Mouse (Mus musculus): Measurements from ENCODE around the gene Yjefn3. TPM values are rescaled to one million over a fixed set of nuclear protein-coding genes. Genes with fewer than 3 reads are reported as not detected.
A peak's percentile ranks its signal among the peaks of the same experiment; 100 is the strongest.

Gene Yjefn3
- polyA plus RNA-seq, 1 experiment from 2014 or later = 5.5 TPM

DNA sequence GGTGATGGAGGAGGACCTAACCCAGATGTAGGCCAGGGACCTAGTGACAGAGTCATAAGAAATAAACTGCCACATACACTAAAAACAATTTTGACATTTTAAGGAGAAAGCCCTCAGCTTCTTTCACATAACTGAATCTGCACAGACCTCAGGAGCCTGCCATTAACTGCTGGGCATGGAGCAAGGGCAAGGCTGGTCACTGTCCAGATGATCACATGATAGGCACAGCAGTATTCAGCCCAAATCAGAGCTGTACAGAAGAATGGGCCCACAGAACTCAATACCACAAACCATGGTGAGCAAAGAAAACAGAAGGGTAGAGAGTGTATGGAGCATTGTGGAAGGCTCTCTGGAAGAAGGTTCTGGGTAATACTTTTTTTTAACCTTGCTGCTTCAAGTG is 24.4 kb upstream of the Yjefn3 start:
- Histone ChIP-seq H3K9ac (no peak overlapping the region), H3K36me3 (peaks cover 8% of the 10 kb centered on the region; the same call in 1 of the 2 replicates), H3K27me3 (no peaks in the 10 kb centered on the region), H3K9me3 (no peaks in the 10 kb centered on the region), H3K4me3 (no peak overlapping the region), H3K4me2 (no peak overlapping the region), H3K4me1 (no peaks in the 10 kb centered on the region), H3K27ac (no peak overlapping the region)
- no peak for ATAC-seq (ENCODE audit: borderline replicate concordance, extremely low read depth, low FRiP score, low TSS enrichment)

DNA sequence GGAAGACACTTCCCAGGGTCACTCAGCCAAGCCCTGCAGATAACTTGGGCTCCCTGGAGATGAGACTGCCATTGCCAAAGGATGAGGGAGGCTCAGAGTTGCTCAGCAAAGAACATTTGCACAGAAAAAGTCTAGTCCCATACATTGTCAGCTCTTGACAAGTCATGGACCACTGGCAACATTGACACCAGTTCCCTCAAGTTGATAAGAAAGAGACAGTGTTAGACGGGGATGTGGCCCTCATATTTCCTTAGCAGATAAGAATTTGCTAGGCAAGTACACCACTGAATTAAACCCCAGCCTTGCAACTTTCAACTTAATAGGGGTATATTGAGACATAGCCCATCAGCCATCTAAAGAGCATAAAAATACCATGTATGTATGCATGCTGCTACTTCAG is 21.5 kb upstream of the Yjefn3 start:
- no peak overlapping the region for H3K9ac ChIP-seq
- H3K27me3 ChIP-seq = no peaks in the 10 kb centered on the region
- H3K9me3 ChIP-seq = no peaks in the 10 kb centered on the region
- H3K4me1 ChIP-seq = peaks cover 16% of the 10 kb centered on the region; the same call in 1 of the 2 replicates
- no peak overlapping the region for H3K27ac ChIP-seq
- ATAC-seq (ENCODE audit: borderline replicate concordance, extremely low read depth, low FRiP score, low TSS enrichment) = no peak
- H3K4me2 ChIP-seq = no peak overlapping the region
- WGBS = 43% methylated on average over 1 of the region's 1 CpGs
- H3K36me3 ChIP-seq = peaks cover 8% of the 10 kb centered on the region; the same call in 1 of the 2 replicates
- H3K4me3 ChIP-seq = no peak overlapping the region

DNA sequence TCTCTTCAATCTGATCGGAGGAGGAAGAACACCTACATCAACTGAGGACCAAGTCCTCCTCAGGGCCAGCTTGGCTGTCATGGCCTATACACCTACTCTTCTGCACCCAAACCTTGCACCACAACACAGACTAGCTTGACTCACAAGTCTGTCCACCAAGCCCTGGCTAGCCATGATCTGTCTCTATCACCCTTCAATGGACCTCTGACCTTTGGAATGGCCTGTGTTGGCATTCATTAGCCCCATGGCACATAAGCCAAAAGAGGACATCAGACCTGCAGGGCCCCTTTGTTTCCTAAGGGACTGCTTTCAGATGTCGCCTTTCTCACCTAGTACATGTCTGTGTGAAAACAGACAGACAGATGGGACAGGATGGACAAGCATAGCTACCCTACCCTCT is 18.6 kb upstream of the Yjefn3 start:
- H3K9ac ChIP-seq = no peak overlapping the region
- no peak overlapping the region for H3K4me3 ChIP-seq
- H3K27me3 ChIP-seq = no peaks in the 10 kb centered on the region
- no peak overlapping the region for H3K27ac ChIP-seq
- H3K36me3 ChIP-seq = peaks cover 15% of the 10 kb centered on the region
- ATAC-seq (ENCODE audit: borderline replicate concordance, extremely low read depth, low FRiP score, low TSS enrichment) = no peak
- H3K4me1 ChIP-seq = peaks cover 16% of the 10 kb centered on the region; the same call in 1 of the 2 replicates
- H3K9me3 ChIP-seq = no peaks in the 10 kb centered on the region
- WGBS = 93% methylated on average over 2 of the region's 2 CpGs
- H3K4me2 ChIP-seq = no peak overlapping the region

DNA sequence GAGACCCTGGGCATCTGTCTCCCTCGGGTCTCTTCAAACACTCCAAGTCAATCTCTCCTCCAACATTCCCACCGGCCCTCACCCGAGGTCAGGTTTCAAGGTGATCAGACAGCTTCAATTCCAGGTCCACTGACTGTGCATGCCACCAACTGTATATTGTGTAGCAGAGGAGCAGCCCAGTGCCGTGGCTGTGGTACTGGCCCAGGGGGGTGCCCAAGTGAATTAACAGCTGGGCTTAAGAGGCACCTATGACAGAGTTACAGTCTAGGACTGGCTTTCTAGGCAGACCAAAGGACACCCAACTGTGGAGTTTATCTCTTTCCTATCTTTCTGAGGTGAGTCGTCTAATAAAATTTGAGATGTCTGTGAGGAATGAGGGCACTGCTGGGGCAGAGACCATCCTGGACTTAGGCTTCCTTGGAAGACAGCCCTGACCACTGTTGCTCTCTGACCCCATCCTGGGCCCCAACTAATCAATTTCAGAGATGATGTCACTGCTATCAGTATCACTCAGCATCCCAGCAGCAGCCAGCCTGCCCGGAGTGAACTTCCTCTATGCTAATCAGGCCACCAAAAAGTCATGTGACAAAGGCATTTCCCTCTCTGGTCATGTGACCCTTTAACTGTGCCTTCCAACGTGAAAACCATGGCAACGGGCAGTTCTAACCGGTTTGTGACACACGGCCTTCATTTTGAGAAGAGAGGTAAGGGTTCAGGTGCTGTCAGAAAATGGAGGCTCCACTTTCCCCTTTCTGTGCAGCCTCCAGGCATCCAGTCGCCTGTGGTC is 17.6 kb upstream of the Yjefn3 start:
- H3K9ac ChIP-seq = no peak overlapping the region
- WGBS = 27% methylated on average over 11 of the region's 11 CpGs

DNA sequence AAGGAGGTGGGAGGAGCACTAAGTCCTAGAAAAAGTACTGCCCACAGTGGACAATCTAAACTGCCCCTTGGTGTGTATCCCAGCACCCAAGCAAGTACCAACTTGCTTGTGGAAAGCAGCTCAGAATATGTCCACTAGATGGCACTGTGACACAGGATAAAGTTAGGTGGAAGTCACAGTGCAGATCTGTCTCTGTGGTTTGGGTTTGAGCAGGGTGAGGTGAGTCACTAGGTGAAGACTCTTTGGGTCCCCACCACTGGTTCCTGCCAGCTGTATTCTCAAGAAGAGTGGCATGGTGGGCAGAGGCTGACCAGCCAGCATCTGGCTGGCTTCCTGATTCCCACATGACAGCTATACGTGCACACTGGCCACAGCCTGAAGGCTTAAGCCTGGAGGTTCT is 16.5 kb upstream of the Yjefn3 start:
- peaks cover 35% of the 10 kb centered on the region for H3K36me3 ChIP-seq

More for the DNA sequence above, 17.6 kb upstream of the Yjefn3 start:
- Histone ChIP-seq H3K4me2 (peak overlapping the region; percentile 18; the same call in 1 of the 2 replicates), H3K27ac (0 out of 2 replicates have a peak overlapping the region, but pooled peaks have one; percentile 20), H3K9me3 (no peaks in the 10 kb centered on the region), H3K36me3 (peaks cover 26% of the 10 kb centered on the region), H3K27me3 (no peaks in the 10 kb centered on the region), H3K4me1 (peaks cover 16% of the 10 kb centered on the region; the same call in 1 of the 2 replicates), H3K4me3 (no peak overlapping the region)
- peak; percentile 24; the same call in 1 of the 2 replicates for ATAC-seq (ENCODE audit: borderline replicate concordance, extremely low read depth, low FRiP score, low TSS enrichment)

DNA sequence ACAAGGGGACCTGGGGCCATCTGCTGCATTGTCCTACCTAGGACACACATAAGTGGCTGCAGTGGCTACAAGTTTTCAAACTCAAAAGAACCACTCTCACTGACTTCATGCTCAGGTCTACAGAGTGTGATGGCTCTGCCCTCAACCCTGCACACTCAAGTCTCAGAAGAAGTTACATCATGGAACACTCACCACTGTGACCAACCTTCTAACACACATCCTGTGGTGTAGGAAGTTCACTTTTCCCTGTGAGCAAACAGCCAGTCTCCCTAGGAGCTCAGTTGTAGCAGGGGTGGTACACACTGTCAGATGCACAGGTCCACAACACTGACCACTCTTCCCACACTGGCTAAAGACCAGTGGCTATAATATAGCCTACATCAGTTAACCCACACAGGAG is 16.0 kb upstream of the Yjefn3 start:
- H3K9me3 ChIP-seq = no peaks in the 10 kb centered on the region
- ATAC-seq (ENCODE audit: borderline replicate concordance, extremely low read depth, low FRiP score, low TSS enrichment) = no peak
- no peak overlapping the region for H3K4me3 ChIP-seq
- H3K4me1 ChIP-seq = peaks cover 16% of the 10 kb centered on the region; the same call in 1 of the 2 replicates
- H3K27ac ChIP-seq = no peak overlapping the region
- no peaks in the 10 kb centered on the region for H3K27me3 ChIP-seq
- no peak overlapping the region for H3K9ac ChIP-seq
- H3K36me3 ChIP-seq = peaks cover 40% of the 10 kb centered on the region
- H3K4me2 ChIP-seq = no peak overlapping the region

More for the DNA sequence above, 16.5 kb upstream of the Yjefn3 start:
- peaks cover 16% of the 10 kb centered on the region; the same call in 1 of the 2 replicates for H3K4me1 ChIP-seq
- H3K9me3 ChIP-seq = no peaks in the 10 kb centered on the region
- 0 out of 2 replicates have a peak, but pooled peaks have one; percentile 32 for ATAC-seq (ENCODE audit: borderline replicate concordance, extremely low read depth, low FRiP score, low TSS enrichment)
- H3K9ac ChIP-seq = no peak overlapping the region
- no peak overlapping the region for H3K27ac ChIP-seq
- WGBS = 60% methylated on average over 1 of the region's 1 CpGs
- no peak overlapping the region for H3K4me2 ChIP-seq
- H3K4me3 ChIP-seq = no peak overlapping the region
- no peaks in the 10 kb centered on the region for H3K27me3 ChIP-seq

DNA sequence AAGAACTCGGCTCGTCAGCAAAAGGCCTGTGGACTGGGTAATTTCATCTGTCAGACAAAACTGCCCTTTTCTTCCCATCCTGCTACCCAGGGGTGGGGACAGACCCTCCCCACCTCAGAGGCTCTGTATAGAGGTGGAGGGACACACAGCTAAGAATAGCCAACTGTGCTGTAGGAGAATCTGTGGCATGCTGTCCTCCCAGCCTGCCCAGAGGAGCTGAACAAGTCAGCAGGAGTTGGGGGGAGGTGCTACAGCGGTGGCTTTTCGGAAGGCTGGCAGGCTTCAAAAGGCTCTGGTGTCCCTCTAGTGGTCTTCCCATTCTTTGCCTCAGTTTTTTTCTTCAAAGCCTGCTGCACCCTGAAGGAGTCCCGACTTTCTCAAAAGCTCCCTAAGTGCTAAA is 13.2 kb upstream of the Yjefn3 start:
- H3K4me2 ChIP-seq = no peak overlapping the region

DNA sequence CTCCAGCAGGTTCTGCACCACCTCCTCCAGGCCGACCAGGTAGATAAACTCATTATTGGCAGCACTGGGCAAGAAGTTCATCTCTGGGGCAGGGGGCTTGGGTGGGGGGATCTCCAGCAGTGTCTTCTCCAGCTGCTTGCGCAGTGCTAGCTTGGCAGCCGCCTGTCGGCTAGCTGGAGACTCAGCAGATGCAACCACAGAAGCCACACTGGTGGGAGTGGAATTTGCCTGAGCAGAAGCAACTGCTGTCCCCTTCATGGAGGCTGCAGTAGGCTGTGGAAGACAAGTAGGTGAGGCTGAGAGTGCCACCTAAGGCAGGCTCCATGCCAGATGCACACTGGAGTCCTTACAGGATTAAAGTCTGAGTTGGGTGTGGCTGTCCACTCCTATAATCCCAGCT is 12.0 kb upstream of the Yjefn3 start:
- Histone ChIP-seq H3K4me1 (no peaks in the 10 kb centered on the region), H3K9ac (no peak overlapping the region), H3K27me3 (no peaks in the 10 kb centered on the region), H3K27ac (no peak overlapping the region), H3K9me3 (no peaks in the 10 kb centered on the region), H3K4me2 (no peak overlapping the region), H3K4me3 (no peak overlapping the region), H3K36me3 (peaks cover 80% of the 10 kb centered on the region)
- ATAC-seq (ENCODE audit: borderline replicate concordance, extremely low read depth, low FRiP score, low TSS enrichment) = no peak
- 82% methylated on average over 4 of the region's 4 CpGs for WGBS

More for the DNA sequence above, 13.2 kb upstream of the Yjefn3 start:
- Histone ChIP-seq H3K27ac (no peak overlapping the region), H3K4me1 (peaks cover 7% of the 10 kb centered on the region; the same call in 1 of the 2 replicates), H3K9me3 (no peaks in the 10 kb centered on the region), H3K36me3 (peaks cover 68% of the 10 kb centered on the region), H3K27me3 (no peaks in the 10 kb centered on the region), H3K9ac (no peak overlapping the region), H3K4me3 (no peak overlapping the region)
- no peak for ATAC-seq (ENCODE audit: borderline replicate concordance, extremely low read depth, low FRiP score, low TSS enrichment)
- 57% methylated on average over 5 of the region's 5 CpGs for WGBS

DNA sequence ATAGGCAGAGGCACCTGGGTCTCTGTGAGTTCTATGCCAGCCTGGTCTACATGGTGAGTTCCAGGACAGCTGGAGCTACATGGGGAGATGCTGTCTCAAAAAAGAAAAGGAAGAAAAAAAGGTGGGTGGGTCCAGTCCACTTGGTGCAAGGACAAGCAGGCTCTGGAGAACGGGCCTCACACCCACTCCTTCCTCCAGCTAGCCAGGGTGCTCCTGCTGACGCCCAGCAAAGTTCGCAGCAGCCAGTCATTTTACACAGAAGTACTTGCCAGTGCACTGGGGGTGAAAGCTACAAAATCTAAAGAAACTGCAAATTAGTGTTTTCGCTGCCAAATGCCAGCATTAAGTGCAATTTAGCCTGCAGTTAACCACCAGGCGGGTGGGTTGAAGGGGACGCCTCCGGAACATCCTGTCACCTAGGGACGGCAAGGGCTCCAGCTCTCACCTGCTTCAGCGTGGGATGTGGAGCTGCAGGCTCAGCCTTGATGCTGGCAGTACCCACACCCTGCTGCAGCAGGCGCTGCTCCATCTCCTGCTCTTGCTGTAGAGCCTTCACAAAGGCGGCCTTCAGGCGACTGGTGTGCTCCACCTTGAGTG is 10.1 kb upstream of the Yjefn3 start:
- Histone ChIP-seq H3K4me3 (no peak overlapping the region), H3K27ac (no peak overlapping the region), H3K9me3 (no peaks in the 10 kb centered on the region), H3K9ac (no peak overlapping the region), H3K4me1 (no peaks in the 10 kb centered on the region), H3K27me3 (no peaks in the 10 kb centered on the region), H3K36me3 (peaks cover 97% of the 10 kb centered on the region), H3K4me2 (no peak overlapping the region)
- 86% methylated on average over 12 of the region's 12 CpGs for WGBS
- no peak for ATAC-seq (ENCODE audit: borderline replicate concordance, extremely low read depth, low FRiP score, low TSS enrichment)

DNA sequence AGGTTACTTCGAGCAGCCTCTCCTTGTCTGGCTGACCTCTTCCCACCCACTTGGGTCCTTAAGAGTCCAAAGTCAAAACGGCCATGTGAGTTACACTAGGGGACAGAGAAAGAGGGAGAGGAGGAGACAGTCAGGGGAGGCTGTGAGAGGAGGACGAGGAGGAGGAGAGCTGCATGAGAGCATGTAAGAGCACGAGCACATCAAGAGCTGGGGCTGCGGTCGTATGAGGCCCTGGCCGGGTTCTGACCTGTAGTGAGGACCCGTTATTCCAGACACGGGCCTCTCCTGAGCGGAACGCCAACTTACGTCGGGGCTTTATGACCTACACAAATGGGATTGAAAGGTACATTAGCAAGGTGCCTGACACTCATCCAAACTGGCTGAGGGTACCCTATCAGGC is 9.4 kb upstream of the Yjefn3 start:
- no peak overlapping the region for H3K4me3 ChIP-seq
- no peak overlapping the region for H3K4me2 ChIP-seq
- peaks cover 90% of the 10 kb centered on the region for H3K36me3 ChIP-seq
- H3K9ac ChIP-seq = no peak overlapping the region
- H3K27ac ChIP-seq = no peak overlapping the region
- 89% methylated on average over 13 of the region's 13 CpGs for WGBS
- H3K4me1 ChIP-seq = no peaks in the 10 kb centered on the region
- ATAC-seq (ENCODE audit: borderline replicate concordance, extremely low read depth, low FRiP score, low TSS enrichment) = no peak
- no peaks in the 10 kb centered on the region for H3K27me3 ChIP-seq
- no peaks in the 10 kb centered on the region for H3K9me3 ChIP-seq

DNA sequence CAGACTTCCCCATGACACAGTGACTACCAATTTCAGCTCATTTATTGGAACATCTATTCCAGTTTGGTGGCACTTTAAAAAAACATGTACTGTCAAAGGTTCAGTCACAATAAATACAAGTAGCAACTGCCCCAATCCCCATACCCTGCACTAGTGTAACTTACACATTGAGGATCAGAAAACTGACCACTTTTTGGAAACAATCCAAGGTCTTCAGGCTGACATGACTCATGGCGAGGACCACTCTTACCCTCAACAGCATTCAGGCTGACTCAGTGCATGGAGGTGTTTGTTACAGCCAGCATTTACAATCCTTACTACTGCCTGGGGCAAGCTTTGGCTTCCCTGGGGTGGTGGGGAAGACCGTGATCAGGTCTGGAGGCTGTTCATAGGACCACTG is 4.6 kb upstream of the Yjefn3 start:
- Histone ChIP-seq H3K27me3 (no peaks in the 10 kb centered on the region), H3K4me1 (peaks cover 12% of the 10 kb centered on the region), H3K9me3 (no peaks in the 10 kb centered on the region), H3K9ac (no peak overlapping the region), H3K4me2 (no peak overlapping the region), H3K27ac (no peak overlapping the region), H3K36me3 (peaks cover 43% of the 10 kb centered on the region), H3K4me3 (no peak overlapping the region)
- WGBS = 71% methylated on average over 2 of the region's 2 CpGs
- ATAC-seq (ENCODE audit: borderline replicate concordance, extremely low read depth, low FRiP score, low TSS enrichment) = no peak

DNA sequence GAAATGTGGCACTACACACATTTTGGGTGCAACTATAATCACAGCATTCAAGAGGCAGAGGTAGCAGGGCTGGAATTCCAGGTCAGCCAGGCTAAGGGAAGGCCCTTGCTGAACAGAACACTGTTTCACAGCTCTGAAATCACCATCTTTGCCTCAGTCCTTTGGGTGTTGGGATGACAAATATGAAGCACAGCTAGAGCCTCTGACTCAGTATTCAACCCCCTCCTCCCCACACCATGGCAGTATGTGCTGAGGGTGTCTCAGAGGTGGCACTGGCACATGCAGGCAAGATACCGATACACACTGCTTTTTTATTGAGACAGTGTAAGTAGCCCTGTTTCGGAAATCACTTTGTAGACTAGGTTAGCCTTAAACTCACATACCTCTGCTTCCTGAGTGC is 3.7 kb upstream of the Yjefn3 start:
- no peak for ATAC-seq (ENCODE audit: borderline replicate concordance, extremely low read depth, low FRiP score, low TSS enrichment)
- Histone ChIP-seq H3K4me2 (no peak overlapping the region), H3K36me3 (peaks cover 35% of the 10 kb centered on the region), H3K27me3 (no peaks in the 10 kb centered on the region), H3K4me3 (no peak overlapping the region), H3K27ac (no peak overlapping the region), H3K4me1 (peaks cover 17% of the 10 kb centered on the region), H3K9ac (no peak overlapping the region), H3K9me3 (no peaks in the 10 kb centered on the region)
- 82% methylated on average over 2 of the region's 2 CpGs for WGBS

Data from lung, embryonic 15.5 days (tissue).